Mouse (Mus musculus): ENCODE measurements around the gene Wnt4. TPM values are rescaled to one million over a fixed set of nuclear protein-coding genes. Genes with fewer than 3 reads are reported as not detected.
A peak's percentile ranks its signal among the peaks of the same experiment; 100 is the strongest.

Wnt4 gene
- polyA plus RNA-seq, 1 experiment, result 11.7 TPM

DNA sequence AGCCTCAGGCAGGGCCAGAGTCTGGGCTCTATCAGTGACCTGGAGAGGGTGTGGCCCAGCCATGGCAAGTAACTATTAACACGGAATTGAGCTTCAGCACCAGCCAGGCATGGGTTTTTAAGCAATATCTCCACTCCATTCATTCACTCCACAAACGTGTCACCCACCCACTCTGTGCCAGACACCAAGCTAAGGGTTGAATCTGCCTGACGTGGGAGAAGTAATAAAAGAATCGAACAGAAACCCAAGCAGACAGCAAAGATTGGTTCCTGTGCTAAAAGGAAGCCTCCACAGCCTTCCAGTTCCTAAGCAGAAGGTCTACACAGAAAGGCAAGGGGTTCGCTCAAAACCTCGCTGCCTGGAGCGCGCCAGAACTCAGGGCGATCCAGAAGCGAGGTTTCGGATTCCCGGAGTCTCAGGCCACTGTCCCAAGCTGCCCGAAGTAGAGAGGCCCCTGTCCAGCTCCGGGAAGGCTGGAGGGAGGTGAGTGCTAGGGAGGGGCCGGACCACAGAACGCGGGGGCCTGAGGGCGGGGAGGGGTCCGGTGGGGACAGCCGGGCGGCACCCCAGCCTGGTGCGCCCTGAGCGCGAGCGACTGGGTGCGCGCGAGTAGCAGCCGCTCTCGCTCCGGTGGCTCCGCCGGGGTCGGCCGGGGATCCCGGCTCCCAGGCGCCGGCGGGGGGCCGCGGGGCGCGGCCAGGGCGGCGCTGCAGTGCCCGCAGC, 685 bp upstream of the Wnt4 start:
- H3K4me1 ChIP-seq (ENCODE audit: control insufficient read depth, insufficient read depth, low read length), result 0 out of 2 replicates have a peak, but pooled peaks cover 3% of the 10 kb centered on the region
- DNase-seq, result no peak
- no peak overlapping the region for H3K4me3 ChIP-seq (replicated peaks; ENCODE audit: extremely low read depth, low read depth, low read length)
- 4% methylated on average over 46 of the region's 46 CpGs for WGBS
- TF ChIP-seq CTCF (IDR thresholded peaks at IDR 0.05; ENCODE audit: insufficient read depth, low read length) (no peak), POLR2A (IDR thresholded peaks at IDR 0.05; ENCODE audit: borderline replicate concordance, extremely low read depth, low read depth, low read length) (no peak)

DNA sequence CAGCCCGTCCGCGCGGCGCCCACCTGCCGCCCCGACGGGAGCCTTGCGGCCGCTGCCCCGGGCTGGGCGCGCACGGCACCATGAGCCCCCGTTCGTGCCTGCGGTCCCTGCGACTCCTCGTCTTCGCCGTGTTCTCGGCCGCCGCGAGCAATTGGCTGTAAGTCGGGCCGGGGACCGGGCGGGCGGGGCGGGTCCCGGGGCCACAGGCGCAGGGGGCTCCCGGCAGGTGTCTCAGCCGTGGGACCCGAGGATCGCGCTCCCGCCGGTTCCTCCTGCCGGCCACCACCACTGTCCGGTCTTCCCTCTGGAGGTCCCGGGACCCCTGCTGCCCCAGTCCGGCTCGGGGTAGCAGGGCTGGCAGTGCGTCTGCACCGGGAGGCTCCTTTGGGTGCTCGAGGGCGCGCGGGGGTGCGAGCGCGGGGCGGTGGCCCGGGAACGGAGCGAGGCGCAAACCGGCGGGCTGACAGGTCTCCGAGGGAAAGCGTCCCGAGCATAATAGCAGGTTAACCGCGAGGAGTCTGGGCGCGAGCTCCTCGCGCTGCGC, 383 bp downstream of the Wnt4 start:
- peak overlapping the region; percentile 30 for H3K4me3 ChIP-seq (replicated peaks; ENCODE audit: extremely low read depth, low read depth, low read length)
- DNase-seq, result no peak
- 0 out of 2 replicates have a peak, but pooled peaks cover 3% of the 10 kb centered on the region for H3K4me1 ChIP-seq (ENCODE audit: control insufficient read depth, insufficient read depth, low read length)
- TF ChIP-seq CTCF (IDR thresholded peaks at IDR 0.05; ENCODE audit: insufficient read depth, low read length), result no peak
- TF ChIP-seq POLR2A (IDR thresholded peaks at IDR 0.05; ENCODE audit: borderline replicate concordance, extremely low read depth, low read depth, low read length), result no peak
- under 1% methylated on average over 70 of the region's 71 CpGs for whole genome bisulfite sequencing

DNA sequence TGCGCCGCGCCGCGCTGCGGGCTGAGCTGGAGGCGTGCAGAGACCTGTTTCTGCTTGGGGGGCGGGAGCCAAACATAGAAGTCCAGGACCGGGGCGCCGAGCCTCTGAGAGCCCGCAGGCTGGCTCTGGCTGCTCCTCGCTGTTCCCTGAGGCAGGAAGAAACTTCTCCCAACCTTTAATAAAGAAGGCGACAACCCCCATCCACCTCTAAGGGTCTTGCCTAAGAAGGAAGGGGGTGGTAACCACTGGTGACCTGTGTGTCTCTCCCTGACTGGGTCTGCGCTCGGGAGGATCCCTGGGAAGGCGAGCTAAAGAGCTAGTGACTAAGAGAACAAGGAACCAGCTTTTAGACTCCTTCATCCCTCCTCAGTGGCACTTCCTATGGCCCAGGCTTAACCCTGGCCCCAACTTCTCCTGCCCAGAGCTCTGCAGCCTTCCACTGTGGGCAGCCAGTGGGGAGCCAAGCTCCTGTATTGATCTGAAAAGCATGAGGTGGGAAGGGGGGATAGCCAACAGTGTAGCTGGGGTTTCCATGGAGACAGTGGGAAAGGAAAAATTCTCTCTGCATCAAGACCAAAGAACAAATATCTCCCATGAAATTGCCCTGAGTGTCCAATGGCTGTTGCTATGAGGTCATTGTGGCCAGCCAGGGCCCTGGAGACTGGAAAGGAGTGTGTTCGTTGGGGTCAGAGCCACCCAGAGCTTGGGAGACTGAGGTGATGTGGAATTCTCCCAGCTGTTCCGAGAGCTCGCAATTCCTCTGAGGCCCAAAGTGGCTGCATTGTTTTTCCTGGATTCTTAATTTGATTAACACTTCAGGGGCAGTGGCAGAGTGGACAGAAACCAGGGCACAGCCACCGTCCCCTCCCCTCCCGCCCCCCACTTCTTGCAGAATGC, 1.1 kb downstream of the Wnt4 start:
- WGBS, result 7% methylated on average over 14 of the region's 22 CpGs
- no peak for DNase-seq
- Histone ChIP-seq H3K4me3 (replicated peaks; ENCODE audit: extremely low read depth, low read depth, low read length) (peak overlapping the region; percentile 49), H3K4me1 (ENCODE audit: control insufficient read depth, insufficient read depth, low read length) (0 out of 2 replicates have a peak, but pooled peaks cover 3% of the 10 kb centered on the region)
- TF ChIP-seq CTCF (IDR thresholded peaks at IDR 0.05; ENCODE audit: insufficient read depth, low read length), result no peak
- no peak for TF ChIP-seq POLR2A (IDR thresholded peaks at IDR 0.05; ENCODE audit: borderline replicate concordance, extremely low read depth, low read depth, low read length)

DNA sequence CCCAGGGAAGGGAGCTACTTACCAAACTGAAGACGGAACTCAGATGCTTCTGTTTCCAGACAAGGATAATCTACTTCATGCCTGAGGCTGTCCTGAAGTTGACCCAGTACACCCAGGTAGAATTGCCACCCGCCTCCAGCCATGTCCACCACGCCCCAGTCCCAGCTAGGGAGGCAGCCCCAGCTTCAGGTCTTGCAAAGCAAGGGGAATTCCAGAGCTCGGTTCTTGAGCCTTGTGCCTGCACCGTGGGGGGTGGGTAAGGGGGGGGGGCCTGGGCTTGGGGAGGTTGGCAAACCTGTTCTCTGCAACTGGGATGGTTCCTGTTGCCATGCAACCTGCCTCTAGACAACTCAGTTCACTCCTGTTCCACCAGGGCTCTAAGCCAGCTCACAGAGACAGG, 2.1 kb downstream of the Wnt4 start:
- no peak for TF ChIP-seq CTCF (IDR thresholded peaks at IDR 0.05; ENCODE audit: insufficient read depth, low read length)
- no peak for TF ChIP-seq POLR2A (IDR thresholded peaks at IDR 0.05; ENCODE audit: borderline replicate concordance, extremely low read depth, low read depth, low read length)
- H3K4me3 ChIP-seq (replicated peaks; ENCODE audit: extremely low read depth, low read depth, low read length), result no peak overlapping the region
- WGBS, result 42% methylated on average over 5 of the region's 5 CpGs
- 0 out of 2 replicates have a peak, but pooled peaks cover 3% of the 10 kb centered on the region for H3K4me1 ChIP-seq (ENCODE audit: control insufficient read depth, insufficient read depth, low read length)
- DNase-seq, result no peak

DNA sequence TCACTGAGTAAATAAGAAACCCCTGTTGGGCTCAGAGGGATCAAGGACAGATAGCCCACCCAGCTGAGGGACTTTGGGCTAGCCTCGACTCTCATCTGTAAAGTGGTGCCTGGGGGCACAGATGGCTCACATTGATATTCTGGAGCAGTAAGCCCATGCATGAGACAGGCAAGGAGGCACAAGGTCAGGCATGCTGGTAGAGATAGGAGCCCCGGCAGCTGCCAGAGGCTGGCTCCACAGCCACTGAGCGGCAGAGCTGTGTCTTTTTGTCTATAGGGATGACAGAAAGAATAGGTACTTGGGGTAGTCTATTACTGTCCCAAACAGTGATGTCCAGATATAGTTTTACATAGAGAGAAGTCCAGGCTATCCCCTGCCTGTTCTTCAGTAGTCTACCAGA, 4.0 kb downstream of the Wnt4 start:
- H3K4me3 ChIP-seq (replicated peaks; ENCODE audit: extremely low read depth, low read depth, low read length), result no peak overlapping the region
- 78% methylated on average over 3 of the region's 3 CpGs for WGBS
- DNase-seq, result no peak
- no peak for TF ChIP-seq CTCF (IDR thresholded peaks at IDR 0.05; ENCODE audit: insufficient read depth, low read length)
- H3K4me1 ChIP-seq (ENCODE audit: control insufficient read depth, insufficient read depth, low read length), result 0 out of 2 replicates have a peak, but pooled peaks cover 3% of the 10 kb centered on the region

DNA sequence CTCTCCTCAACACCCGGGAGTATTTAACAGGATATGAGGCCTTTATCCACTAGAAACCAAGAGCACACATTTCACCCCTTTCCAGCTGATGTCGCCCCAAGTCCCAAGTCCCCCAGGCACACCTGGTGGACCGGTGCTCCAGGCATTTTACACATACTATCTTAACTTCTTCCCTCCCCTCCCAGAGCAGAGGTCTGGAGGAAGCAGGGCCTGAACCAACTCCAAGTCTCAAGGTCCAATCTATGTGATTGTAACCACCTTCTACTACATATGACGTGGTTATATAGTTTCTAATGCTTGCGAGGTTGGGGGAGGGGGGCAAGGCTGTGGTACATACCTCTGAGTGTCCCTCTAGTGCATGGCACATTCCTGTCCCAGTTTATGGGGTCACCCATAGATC, 4.8 kb downstream of the Wnt4 start:
- DNase-seq, result no peak
- no peak for TF ChIP-seq POLR2A (IDR thresholded peaks at IDR 0.05; ENCODE audit: borderline replicate concordance, extremely low read depth, low read depth, low read length)
- no peak for TF ChIP-seq CTCF (IDR thresholded peaks at IDR 0.05; ENCODE audit: insufficient read depth, low read length)
- H3K4me3 ChIP-seq (replicated peaks; ENCODE audit: extremely low read depth, low read depth, low read length), result no peak overlapping the region
- H3K4me1 ChIP-seq (ENCODE audit: control insufficient read depth, insufficient read depth, low read length), result peaks cover 3% of the 10 kb centered on the region; the same call in 1 of the 2 replicates
- 80% methylated on average over 5 of the region's 5 CpGs for WGBS

DNA sequence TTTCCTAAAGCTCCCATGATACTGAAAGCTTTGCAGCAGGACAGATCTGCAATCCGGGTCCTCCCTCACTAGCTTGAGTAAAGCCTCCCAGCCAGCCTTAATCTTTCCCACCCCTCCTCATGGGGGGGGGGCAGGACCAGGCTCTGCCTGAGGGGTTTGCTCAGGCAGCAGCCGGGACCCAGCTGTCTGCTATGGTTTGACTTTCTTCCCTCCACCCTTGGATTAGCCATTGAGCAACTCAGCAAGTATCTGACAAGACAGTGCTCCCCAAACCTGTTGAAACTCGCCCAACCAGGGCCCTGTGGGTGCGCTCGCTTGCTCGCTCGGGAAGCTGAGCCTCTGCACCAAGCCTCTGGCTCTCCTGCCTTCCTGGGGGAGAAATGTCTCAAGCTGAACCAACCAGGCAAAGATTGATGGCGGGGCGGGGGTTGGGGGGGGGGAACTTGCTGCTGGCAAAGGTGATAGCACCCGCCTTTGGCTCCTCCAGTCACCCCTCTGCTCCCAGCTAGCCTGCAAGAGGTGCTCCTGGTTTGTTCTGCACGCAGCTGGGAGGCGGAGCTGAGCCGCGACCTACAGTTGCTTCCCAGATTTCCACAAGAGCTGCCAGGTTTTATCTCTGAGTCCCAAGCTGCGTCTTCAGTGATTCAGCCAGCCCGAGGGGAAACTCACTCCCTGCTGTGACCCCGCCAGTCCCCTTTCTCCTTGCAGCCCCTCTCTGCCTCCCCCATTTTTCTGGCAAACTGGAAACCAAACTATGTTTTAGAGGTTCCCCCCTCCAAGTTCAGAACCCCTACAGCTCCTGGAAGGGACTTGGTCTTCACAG, 5.5 kb downstream of the Wnt4 start:
- TF ChIP-seq CTCF (IDR thresholded peaks at IDR 0.05; ENCODE audit: insufficient read depth, low read length) (no peak), POLR2A (IDR thresholded peaks at IDR 0.05; ENCODE audit: borderline replicate concordance, extremely low read depth, low read depth, low read length) (no peak)
- H3K4me3 ChIP-seq (replicated peaks; ENCODE audit: extremely low read depth, low read depth, low read length), result no peak overlapping the region
- H3K4me1 ChIP-seq (ENCODE audit: control insufficient read depth, insufficient read depth, low read length), result peaks cover 3% of the 10 kb centered on the region; the same call in 1 of the 2 replicates
- WGBS, result 28% methylated on average over 17 of the region's 17 CpGs
- no peak for DNase-seq

DNA sequence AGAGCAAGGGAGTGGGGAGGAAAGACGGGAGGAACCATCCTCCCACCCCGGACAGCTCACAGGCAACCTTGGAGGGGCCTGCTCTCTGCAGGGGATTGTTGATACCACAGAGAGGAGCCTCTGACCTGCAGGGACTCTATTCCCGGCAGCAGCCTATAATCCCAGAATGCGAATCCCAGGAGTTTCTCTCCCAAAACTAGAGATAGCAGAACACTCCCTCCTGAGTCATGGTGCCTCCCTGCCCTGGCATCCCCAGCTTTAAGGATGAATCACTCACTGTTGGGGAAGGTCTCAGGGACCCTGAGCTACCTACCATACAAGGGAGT, 6.1 kb downstream of the Wnt4 start:
- Histone ChIP-seq H3K4me1 (ENCODE audit: control insufficient read depth, insufficient read depth, low read length) (peaks cover 3% of the 10 kb centered on the region; the same call in 1 of the 2 replicates), H3K4me3 (replicated peaks; ENCODE audit: extremely low read depth, low read depth, low read length) (no peak overlapping the region)
- WGBS, result 34% methylated on average over 4 of the region's 4 CpGs
- TF ChIP-seq CTCF (IDR thresholded peaks at IDR 0.05; ENCODE audit: insufficient read depth, low read length), result no peak
- no peak for TF ChIP-seq POLR2A (IDR thresholded peaks at IDR 0.05; ENCODE audit: borderline replicate concordance, extremely low read depth, low read depth, low read length)
- DNase-seq, result no peak
